Comparison of ENCODE assay signal across 28 mouse cellular contexts in genomic region chr17:73062701-73063100, GRCm38 (mm10). TPM values are rescaled to one million over a fixed set of nuclear protein-coding genes. Genes with fewer than 3 reads are reported as not detected.
A peak's percentile ranks its signal among the peaks of the same experiment; 100 is the strongest.
DNase-seq lines count a peak whose midpoint lies in the region; ATAC-seq and TF ChIP-seq lines count a peak whose summit lies in the region.
"Had no signal": no experiment of that assay in that cellular context is flagged by ENCODE, and none has a peak within 500 bp of the region (broad histone marks: within the 10 kb centered on the region; RNA-seq: fewer than 3 reads in every experiment).

No protein-coding gene starts in this region.

- H3K9me3 ChIP-seq in limb, embryonic 14.5 days (ENCODE audit: control insufficient read depth, low read length): no peaks in the 10 kb centered on the region
- H3K9me3 ChIP-seq in embryonic facial prominence, embryonic 10.5 days: no peaks in the 10 kb centered on the region
- H3K9me3 ChIP-seq in intestine, embryonic 16.5 days (ENCODE audit: control insufficient read depth, low read length): no peaks in the 10 kb centered on the region
- H3K9me3 ChIP-seq: embryonic facial prominence, embryonic 13.5 days; forebrain, embryonic 10.5 days; forebrain, embryonic 13.5 days; G1E; heart, embryonic 13.5 days; hindbrain, embryonic 12.5 days; hindbrain, embryonic 15.5 days had no signal

- intact Hi-C loops in heart, adult 2 months (cut with DNase I): no loop called here
- intact Hi-C loops in left cerebral cortex, postnatal 36 days (cut with DNase I): no loop called here

- WGBS in heart, adult 2 months: 29% methylated on average over 1 of the region's 1 CpGs
- 87% methylated on average over 1 of the region's 1 CpGs for WGBS in limb, embryonic 14.5 days
- WGBS in embryonic facial prominence, embryonic 10.5 days: 89% methylated on average over 1 of the region's 1 CpGs
- 83% methylated on average over 1 of the region's 1 CpGs for WGBS in intestine, embryonic 16.5 days

- H3K4me2 ChIP-seq in limb, embryonic 14.5 days (replicated peaks; ENCODE audit: low read depth, low read length, severe bottlenecking): no peak overlapping the region
- H3K4me2 ChIP-seq in intestine, embryonic 16.5 days (ENCODE audit: low read depth, low read length): no peak overlapping the region
- H3K4me2 ChIP-seq: embryonic facial prominence, embryonic 13.5 days; forebrain, embryonic 13.5 days; heart, embryonic 13.5 days; hindbrain, embryonic 12.5 days; hindbrain, embryonic 15.5 days had no signal

- ATAC-seq in limb, embryonic 14.5 days (ENCODE audit: low FRiP score, low read depth): 0 out of 2 replicates have a peak, but pooled peaks have one; percentile 2
- ATAC-seq in intestine, embryonic 16.5 days: no peak
- ATAC-seq: activated CD4-positive, CD25-positive, alpha-beta regulatory T cell, adult 4 months; forebrain, embryonic 13.5 days; forebrain, embryonic 16.5 days had no signal

- peak; percentile 4 for DNase-seq in heart, postnatal 4 days
- no peak for DNase-seq in heart, adult 2 months
- DNase-seq in 3T3-L1 (ENCODE audit: low read depth, low spot score) (peak; percentile 80), NIH3T3 (ENCODE audit: low read depth) (peak; percentile 64)
- DNase-seq in limb, embryonic 14.5 days (ENCODE audit: low spot score): no peak
- DNase-seq in left cerebral cortex, postnatal 36 days (ENCODE audit: low spot score in 2 of 2): no peak
- DNase-seq in embryonic facial prominence, embryonic 10.5 days (ENCODE audit: low spot score): no peak
- DNase-seq: adrenal gland, postnatal 10 days; adrenal gland, postnatal 36 days; B cell, adult 2 months; cerebellum, adult 18-20 months; cerebellum, adult 9-11 months; cerebellum, postnatal 25 days; gastrocnemius, postnatal 10 days; gastrocnemius, postnatal 36 days; heart, postnatal 14 days; kidney, adult 11 months had no signal

- no peak overlapping the region for H3K4me3 ChIP-seq in heart, adult 2 months
- H3K4me3 ChIP-seq in limb, embryonic 14.5 days (replicated peaks; ENCODE audit: low read length): no peak overlapping the region
- H3K4me3 ChIP-seq in embryonic facial prominence, embryonic 10.5 days: no peak overlapping the region
- H3K4me3 ChIP-seq in intestine, embryonic 16.5 days (ENCODE audit: low read length): no peak overlapping the region
- H3K4me3 ChIP-seq: embryonic facial prominence, embryonic 13.5 days; forebrain, embryonic 10.5 days; forebrain, embryonic 13.5 days; heart, embryonic 13.5 days; hindbrain, embryonic 12.5 days; hindbrain, embryonic 15.5 days had no signal

- no peak for TF ChIP-seq EP300 in heart, adult 2 months (IDR thresholded peaks at IDR 0.05; ENCODE audit: insufficient read depth, low read depth, low read length)

- H3K27ac ChIP-seq in heart, adult 2 months: no peak overlapping the region
- no peak overlapping the region for H3K27ac ChIP-seq in limb, embryonic 14.5 days (replicated peaks; ENCODE audit: low read depth, low read length)
- H3K27ac ChIP-seq in embryonic facial prominence, embryonic 10.5 days (replicated peaks): no peak overlapping the region
- H3K27ac ChIP-seq in intestine, embryonic 16.5 days (ENCODE audit: low read length): no peak overlapping the region
- H3K27ac ChIP-seq: embryonic facial prominence, embryonic 13.5 days; forebrain, embryonic 10.5 days; forebrain, embryonic 13.5 days; heart, embryonic 13.5 days; hindbrain, embryonic 12.5 days; hindbrain, embryonic 15.5 days had no signal

- peaks cover 4% of the 10 kb centered on the region for H3K36me3 ChIP-seq in heart, adult 2 months (ENCODE audit: control insufficient read depth, insufficient read depth, low read length)
- H3K36me3 ChIP-seq in limb, embryonic 14.5 days (ENCODE audit: control insufficient read depth, insufficient read depth, low read length): no peaks in the 10 kb centered on the region
- H3K36me3 ChIP-seq in embryonic facial prominence, embryonic 10.5 days (replicated peaks): no peaks in the 10 kb centered on the region
- no peaks in the 10 kb centered on the region for H3K36me3 ChIP-seq in intestine, embryonic 16.5 days (ENCODE audit: control insufficient read depth, insufficient read depth, low read length)
- H3K36me3 ChIP-seq: embryonic facial prominence, embryonic 13.5 days; forebrain, embryonic 10.5 days; G1E; heart, embryonic 13.5 days; hindbrain, embryonic 12.5 days; hindbrain, embryonic 15.5 days had no signal

- no peak for TF ChIP-seq CTCF in heart, adult 2 months (IDR thresholded peaks at IDR 0.05)

- H3K9ac ChIP-seq in heart, adult 2 months (ENCODE audit: low read depth, low read length): no peak overlapping the region
- H3K9ac ChIP-seq in limb, embryonic 14.5 days (ENCODE audit: low read depth, low read length, severe bottlenecking): no peak overlapping the region
- H3K9ac ChIP-seq in intestine, embryonic 16.5 days (ENCODE audit: low read depth, low read length): no peak overlapping the region
- H3K9ac ChIP-seq: embryonic facial prominence, embryonic 13.5 days; forebrain, embryonic 13.5 days; heart, embryonic 13.5 days; hindbrain, embryonic 12.5 days; hindbrain, embryonic 15.5 days had no signal

- H3K4me1 ChIP-seq in heart, adult 2 months (ENCODE audit: control insufficient read depth, insufficient read depth, low read length): peaks cover 14% of the 10 kb centered on the region
- H3K4me1 ChIP-seq in limb, embryonic 14.5 days (ENCODE audit: control insufficient read depth, insufficient read depth, low read length): no peaks in the 10 kb centered on the region
- peaks cover 22% of the 10 kb centered on the region for H3K4me1 ChIP-seq in embryonic facial prominence, embryonic 10.5 days
- peaks cover 13% of the 10 kb centered on the region for H3K4me1 ChIP-seq in intestine, embryonic 16.5 days (ENCODE audit: control insufficient read depth, insufficient read depth, low read length)
- H3K4me1 ChIP-seq: forebrain, embryonic 13.5 days had no signal

- no peaks in the 10 kb centered on the region for H3K79me2 ChIP-seq in heart, adult 2 months (replicated peaks; ENCODE audit: control insufficient read depth, insufficient read depth, low read length)

- H3K27me3 ChIP-seq in heart, adult 2 months (ENCODE audit: control insufficient read depth, insufficient read depth, low read length): no peaks in the 10 kb centered on the region
- no peaks in the 10 kb centered on the region for H3K27me3 ChIP-seq in limb, embryonic 14.5 days (ENCODE audit: control insufficient read depth, insufficient read depth, low read length)
- H3K27me3 ChIP-seq in embryonic facial prominence, embryonic 10.5 days (replicated peaks; ENCODE audit: low read depth, poor library complexity, severe bottlenecking): no peaks in the 10 kb centered on the region
- no peaks in the 10 kb centered on the region for H3K27me3 ChIP-seq in intestine, embryonic 16.5 days (replicated peaks; ENCODE audit: control insufficient read depth, insufficient read depth, low read length)
- H3K27me3 ChIP-seq: CH12.LX; embryonic facial prominence, embryonic 13.5 days; forebrain, embryonic 13.5 days; heart, embryonic 13.5 days; hindbrain, embryonic 15.5 days had no signal

- TF ChIP-seq POLR2A in heart, adult 2 months (IDR thresholded peaks at IDR 0.05; ENCODE audit: insufficient read depth, low read depth, low read length): no peak
- TF ChIP-seq POLR2A in limb, embryonic 14.5 days (IDR thresholded peaks at IDR 0.05; ENCODE audit: borderline replicate concordance, extremely low read depth, insufficient read depth, insufficient read length): no peak

RNA-seq across cellular contexts. Expression of gene Lclat1, which starts 45.1 kb away (rescaled TPM):
- total RNA-seq in heart, postnatal 4 days (2021): 100 to 1,000 TPM; 160 to 168 TPM
- total RNA-seq in heart, adult 2 months (2021): 100 to 1,000 TPM; 100 to 104 TPM
- 30.2 and 65.1 TPM in 2 replicates for polyA plus RNA-seq in heart, adult 2 months (2012; rRNA removed)
- 11.0 and 12.1 TPM in 2 replicates for polyA plus RNA-seq in limb, embryonic 14.5 days (2012; rRNA removed)
- 14.9 and 17.0 TPM in 2 replicates for polyA plus RNA-seq in limb, embryonic 14.5 days (2014; fragmentation: Nextera tagmentation; extraction: Ambion mirVana)
- total RNA-seq in left cerebral cortex, postnatal 36 days (2021): 10 to 100 TPM; 36.9 to 42.0 TPM
- 11.3 and 11.8 TPM in 2 replicates for polyA plus RNA-seq in embryonic facial prominence, embryonic 10.5 days (2016; fragmentation: Nextera tagmentation; extraction: Ambion mirVana)
- polyA plus RNA-seq in intestine, embryonic 16.5 days (2015; fragmentation: Nextera tagmentation; extraction: Ambion mirVana): 31.6 and 42.0 TPM in 2 replicates

Comparison
In these comparisons a context has a peak if more than half of its experiments do, and no peak if none do; other contexts are left out.
1. DNase-seq: peak in heart, postnatal 4 days (single experiment), 3T3-L1 (single experiment) and NIH3T3 (single experiment); none in heart, adult 2 months (0 of 2), limb, embryonic 14.5 days (single experiment), left cerebral cortex, postnatal 36 days (0 of 2) and embryonic facial prominence, embryonic 10.5 days (single experiment).